Mouse (Mus musculus) liver, adult 2 months (tissue): ENCODE measurements at regions not wholly inside any gene's neighbourhood (a gene's known extent, or its start where the extent isn't known, plus 50 kb on each side); places are given as distances from the start of the nearest gene placed in this dataset.

Source experiments
- CTCF ChIP-seq: fragments of 200-500 bp; IDR thresholded peaks from 2 replicates; pipeline ENCODE4 v1.5.1; 2011; ENCODE audit warnings: low read depth, low read length, control low read depth
- POLR2A ChIP-seq: fragments of 200-500 bp; IDR thresholded peaks from 2 replicates; pipeline ENCODE4 v1.6.1; 2011; ENCODE audit warnings: low read length, control low read depth; ENCODE audit not compliant: insufficient read depth; ENCODE audit errors: extremely low read depth

DNA sequence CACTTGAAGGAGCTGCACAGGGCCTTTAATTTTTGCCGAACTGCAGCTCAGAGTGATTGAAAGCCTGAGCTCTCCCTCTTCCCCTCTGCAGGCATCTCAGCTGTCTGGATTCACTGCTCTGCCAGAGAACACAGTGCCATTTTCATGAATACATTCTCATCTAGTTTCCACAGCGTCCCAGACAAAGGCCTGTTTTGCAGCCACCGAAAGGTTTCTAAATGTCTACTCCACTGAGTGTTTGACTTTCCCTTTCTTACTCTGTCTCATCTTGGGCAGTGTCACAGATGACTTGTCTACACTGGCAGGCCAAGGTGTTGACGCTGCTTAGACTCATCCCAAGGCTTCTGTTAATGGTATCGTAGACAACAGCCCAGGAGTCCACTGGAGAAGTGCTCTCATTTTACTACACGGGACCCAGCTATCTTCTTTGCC is 251.8 kb upstream of the Adcy2 start:
- TF ChIP-seq POLR2A (no peak), CTCF (no peak)
